Mouse (Mus musculus) neutrophil, adult 83 days (primary cell): ENCODE data around the gene Pjvk. TPM values are rescaled to one million over a fixed set of nuclear protein-coding genes. Genes with fewer than 3 reads are reported as not detected.

Source experiments
- total RNA-seq, 2 experiments: library from RNA; stranded (reverse); gene quantifications; one replicate each; pipeline ENCODE4 v1.2.4; 2023

Pjvk gene
- total RNA-seq, result not detected

GRCm38 (mm10) chr2:76647883-76648570, at the start of gene Pjvk, which contains the start of gene Prkra:
Pjvk (plus strand) TSS chr2:76648476.
Prkra (minus strand) TSS chr2:76648015.

GRCm38 (mm10) chr2:76672966-76673392, 24.7 kb downstream of the Pjvk start, which contains the start of gene Fkbp7:
Fkbp7 (minus strand) TSS chr2:76673116.

GRCm38 (mm10) chr2:76674725-76675427, 26.6 kb downstream of the Pjvk start, which contains the start of gene Plekha3:
Plekha3 (plus strand) TSS chr2:76675281.

Other genes with a start within 250 kb of the Pjvk start
- not detected for gene Osbpl6, start 242.0 kb upstream of the Pjvk start, total RNA-seq
- gene Prkra, start 461 bp upstream of the Pjvk start, total RNA-seq, result 10 to 100 TPM; 12.8 to 13.7 TPM
- gene Fkbp7, start 24.6 kb downstream of the Pjvk start, total RNA-seq, result 1 to 10 TPM; 2.7 to 4.8 TPM
- gene Plekha3, start 26.8 kb downstream of the Pjvk start, total RNA-seq, result 10 to 100 TPM; 11.0 to 11.1 TPM